In genomic region chr3:105392611-105393514, GRCm38 (mm10) we compare ENCODE assay signal across 9 mouse cellular contexts. TPM values are rescaled to one million over a fixed set of nuclear protein-coding genes. Genes with fewer than 3 reads are reported as not detected.
DNase-seq lines count a peak whose midpoint lies in the region; ATAC-seq and TF ChIP-seq lines count a peak whose summit lies in the region.
"Had no signal": no experiment of that assay in that cellular context is flagged by ENCODE, and none has a peak within 500 bp of the region (broad histone marks: within the 10 kb centered on the region; RNA-seq: fewer than 3 reads in every experiment).

No protein-coding gene starts in this region.

- WGBS in heart, embryonic 10.5 days: 56% methylated on average over 8 of the region's 8 CpGs
- 43% methylated on average over 8 of the region's 8 CpGs for WGBS in intestine, embryonic 15.5 days

- 0 out of 2 replicates have a peak, but pooled peaks have one; percentile 15 for ATAC-seq in intestine, embryonic 15.5 days

- peak; percentile 38 for DNase-seq in heart, adult 8-10 months (ENCODE audit: low spot score)
- no peak for DNase-seq in heart, embryonic 10.5 days (ENCODE audit: low spot score)
- peak; percentile 3 for DNase-seq in MEL (ENCODE audit: low read depth, low spot score)
- peak; percentile 90 to 92 for DNase-seq in cerebellum, postnatal 10 days
- DNase-seq in lung, postnatal 4 days: peak; percentile 68 to 75
- DNase-seq in urinary bladder, adult 2 months (ENCODE audit: low spot score): peak; percentile 24
- no peak for DNase-seq in embryo, embryonic 9.5 days (ENCODE audit: extremely low spot score)
- DNase-seq: liver, embryonic 13.5 days had no signal

- H3K4me2 ChIP-seq in intestine, embryonic 15.5 days (replicated peaks): no peak overlapping the region
- H3K4me2 ChIP-seq: liver, embryonic 13.5 days had no signal

- no peak for TF ChIP-seq CTCF in MEL (IDR thresholded peaks at IDR 0.05 in 2 of 3, conservative IDR thresholded peaks at IDR 0.05 in 1 of 3; ENCODE audit: control insufficient read depth in 1 of 3, insufficient read depth in 1 of 3, low read depth in 2 of 3, low read length in 3 of 3, poor library complexity in 1 of 3, severe bottlenecking in 1 of 3)

- TF ChIP-seq POLR2A in MEL (IDR thresholded peaks at IDR 0.05; ENCODE audit: control insufficient read depth in 1 of 2, insufficient read depth in 1 of 2, low read depth in 1 of 2, low read length in 2 of 2, poor library complexity in 1 of 2): no peak

- H3K27ac ChIP-seq in heart, embryonic 10.5 days: no peak overlapping the region
- H3K27ac ChIP-seq in MEL (ENCODE audit: control insufficient read depth, low read depth, low read length): no peak overlapping the region
- H3K27ac ChIP-seq in intestine, embryonic 15.5 days: no peak overlapping the region
- H3K27ac ChIP-seq: liver, embryonic 13.5 days had no signal

- H3K27me3 ChIP-seq in heart, embryonic 10.5 days (ENCODE audit: insufficient read depth, poor library complexity, severe bottlenecking): no peaks in the 10 kb centered on the region
- no peaks in the 10 kb centered on the region for H3K27me3 ChIP-seq in MEL (ENCODE audit: control insufficient read depth in 1 of 2, insufficient read depth in 2 of 2, low read length in 2 of 2)
- 0 out of 2 replicates have a peak, but pooled peaks cover 4% of the 10 kb centered on the region for H3K27me3 ChIP-seq in intestine, embryonic 15.5 days (replicated peaks)
- H3K27me3 ChIP-seq: liver, embryonic 13.5 days had no signal

- no peaks in the 10 kb centered on the region for H3K36me3 ChIP-seq in heart, embryonic 10.5 days
- no peaks in the 10 kb centered on the region for H3K36me3 ChIP-seq in MEL (ENCODE audit: control insufficient read depth in 1 of 2, insufficient read depth in 2 of 2, low read length in 2 of 2)
- no peaks in the 10 kb centered on the region for H3K36me3 ChIP-seq in intestine, embryonic 15.5 days
- H3K36me3 ChIP-seq: liver, embryonic 13.5 days had no signal

- peaks cover 14% of the 10 kb centered on the region for H3K4me1 ChIP-seq in heart, embryonic 10.5 days
- H3K4me1 ChIP-seq in MEL (ENCODE audit: control insufficient read depth in 1 of 2, insufficient read depth in 2 of 2, low read length in 2 of 2): no peaks in the 10 kb centered on the region
- no peaks in the 10 kb centered on the region; the same call in 1 of the 2 replicates for H3K4me1 ChIP-seq in intestine, embryonic 15.5 days (replicated peaks)
- H3K4me1 ChIP-seq: liver, embryonic 13.5 days had no signal

- no peaks in the 10 kb centered on the region for H3K79me2 ChIP-seq in MEL (ENCODE audit: control insufficient read depth, insufficient read depth, low read length, poor library complexity)

- H3K9ac ChIP-seq in MEL (ENCODE audit: control insufficient read depth, low read depth, low read length, poor library complexity, severe bottlenecking): no peak overlapping the region
- no peak overlapping the region for H3K9ac ChIP-seq in intestine, embryonic 15.5 days
- H3K9ac ChIP-seq: liver, embryonic 13.5 days had no signal

- TF ChIP-seq RAD21 in MEL (IDR thresholded peaks at IDR 0.05; ENCODE audit: low read depth, low read length): no peak

- H3K4me3 ChIP-seq in heart, embryonic 10.5 days: no peak overlapping the region
- H3K4me3 ChIP-seq in MEL (ENCODE audit: control insufficient read depth in 1 of 2, insufficient read depth in 1 of 2, low read depth in 2 of 2, low read length in 2 of 2): no peak overlapping the region
- no peak overlapping the region for H3K4me3 ChIP-seq in intestine, embryonic 15.5 days (replicated peaks)
- H3K4me3 ChIP-seq: liver, embryonic 13.5 days had no signal

- no peaks in the 10 kb centered on the region for H3K9me3 ChIP-seq in heart, embryonic 10.5 days
- H3K9me3 ChIP-seq in MEL (replicated peaks; ENCODE audit: insufficient read depth, low read length): no peaks in the 10 kb centered on the region
- H3K9me3 ChIP-seq in intestine, embryonic 15.5 days: no peaks in the 10 kb centered on the region
- H3K9me3 ChIP-seq: liver, embryonic 13.5 days had no signal

- no peak for TF ChIP-seq EP300 in MEL (IDR thresholded peaks at IDR 0.05; ENCODE audit: low read depth in 1 of 2, low read length in 2 of 2)

TF ChIP-seq in MEL, 35 proteins besides CTCF, POLR2A, EP300 and RAD21:
- TF ChIP-seq CHD2 (IDR thresholded peaks at IDR 0.05; ENCODE audit: low read length) (no peak), ELF1 (IDR thresholded peaks at IDR 0.05; ENCODE audit: low read depth, low read length) (no peak), POLR2AphosphoS2 (IDR thresholded peaks at IDR 0.05; ENCODE audit: low read length) (no peak)
TF ChIP-seq in MEL: peak in this region for 0.

RNA-seq across cellular contexts. Expression of gene Kcnd3, which starts 59.3 kb away (rescaled TPM):
- 10 to 100 TPM; 10.1 to 14.5 (median 12.3) TPM for total RNA-seq in heart, adult 8-10 months (2022)
- 0.47 and 0.58 TPM in 2 replicates for polyA plus RNA-seq in heart, embryonic 10.5 days (2016; fragmentation: Nextera tagmentation; extraction: Ambion mirVana)
- total RNA-seq in MEL (2012; rRNA removed): not detected in 2 replicates
- polyA plus RNA-seq in MEL (2012; ENCODE audit: insufficient read depth in 1 of 2, insufficient read length in 2 of 2, low read depth in 1 of 2, low replicate concordance in 2 of 2, missing spikeins in 1 of 2): under 1 TPM in 1 of 2 experiments, not detected in 1; 0.01 TPM
- polyA plus RNA-seq in intestine, embryonic 15.5 days (2015; fragmentation: Nextera tagmentation; extraction: Ambion mirVana): 4.3 and 4.5 TPM in 2 replicates
- 10.4 and 17.5 TPM in 2 replicates for polyA plus RNA-seq in urinary bladder, adult 2 months (2012; rRNA removed)

Comparison
In these comparisons a context has a peak if more than half of its experiments do, and no peak if none do; other contexts are left out.
1. DNase-seq: peak in heart, adult 8-10 months (single experiment), MEL (single experiment), cerebellum, postnatal 10 days (2 of 2), lung, postnatal 4 days (2 of 2) and urinary bladder, adult 2 months (single experiment); none in heart, embryonic 10.5 days (single experiment) and embryo, embryonic 9.5 days (single experiment).